Mouse (Mus musculus): ENCODE data around the gene Myh3.

DNA sequence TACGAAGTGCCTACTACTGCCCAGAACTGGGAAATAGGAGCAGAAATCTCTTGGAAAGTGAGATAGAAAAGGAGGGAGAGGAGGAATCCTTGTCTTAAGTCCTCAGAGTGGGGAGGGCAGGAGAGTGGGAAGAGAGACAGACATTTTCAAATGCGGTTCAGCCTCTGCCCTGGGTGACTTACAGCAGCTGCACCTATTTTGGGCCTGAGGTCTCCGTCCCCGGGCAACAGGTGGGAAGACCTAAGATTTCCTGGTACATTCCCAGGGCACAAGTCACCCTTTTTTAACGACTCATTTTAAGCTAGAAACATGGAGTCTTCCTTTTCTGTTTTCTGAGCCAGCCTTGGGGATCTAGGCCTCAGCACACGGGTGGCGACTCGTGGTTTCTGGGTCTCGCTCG, 28.9 kb downstream of the Myh3 start:
- TF ChIP-seq GATA1 (IDR thresholded peaks at IDR 0.05; ENCODE audit: borderline replicate concordance, low read length) (no peak), FLI1 (IDR thresholded peaks at IDR 0.05; ENCODE audit: low read length) (no peak)

All from megakaryocyte, embryonic 14.5 days (primary cell).